Mouse (Mus musculus): ENCODE measurements around the gene Acp1. TPM values are rescaled to one million over a fixed set of nuclear protein-coding genes. Genes with fewer than 3 reads are reported as not detected.
A peak's percentile ranks its signal among the peaks of the same experiment; 100 is the strongest.

Acp1 gene
- total RNA-seq (2021): 10 to 100 TPM; 51.6 to 54.2 TPM

DNA sequence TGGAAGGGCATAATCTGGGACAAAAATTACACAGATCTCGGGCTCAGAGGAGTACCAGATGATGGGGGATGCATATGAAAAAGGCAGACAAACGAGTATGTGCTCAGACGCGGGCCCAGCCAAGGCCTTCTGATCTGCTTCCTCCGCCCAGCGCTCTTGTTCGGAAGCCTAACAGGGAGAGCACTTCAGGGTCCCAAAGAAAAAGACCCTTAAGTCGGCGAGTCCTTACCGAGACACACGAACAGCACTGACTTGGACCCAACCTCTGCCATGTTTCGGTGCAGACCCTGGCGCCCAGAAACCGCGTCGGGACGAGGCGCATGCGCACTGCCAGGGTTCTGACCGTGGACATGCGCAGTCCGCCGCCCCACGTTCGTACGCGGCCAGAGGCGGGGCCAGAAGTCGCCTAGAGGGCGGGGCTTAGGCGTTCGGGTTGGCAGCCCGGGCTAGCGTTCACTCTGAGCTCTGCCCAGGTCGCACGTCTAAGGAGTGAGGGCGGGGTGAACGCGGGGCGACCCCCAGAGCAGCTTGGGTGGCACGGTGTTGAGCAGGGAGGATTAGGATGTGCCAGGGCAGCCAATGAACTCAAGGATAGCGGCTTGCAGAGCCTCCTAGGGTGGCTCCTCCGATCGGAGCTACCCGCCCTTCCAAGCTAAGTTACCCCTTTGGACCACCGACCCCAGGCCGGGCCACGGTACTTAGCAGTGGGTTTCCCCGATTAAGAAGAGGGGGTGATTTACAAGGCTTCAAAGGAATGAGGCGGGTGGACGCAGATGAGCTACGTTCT is at the start of gene Acp1, which contains the start of gene Sh3yl1:
Gene Acp1 (minus strand): TSS at position 329 of the 787 bp plus-strand sequence.
Gene Sh3yl1 (plus strand): TSS at position 408 of the 787 bp plus-strand sequence.
- intact Hi-C loops (cut with DNase I): no loop called here
- peak; percentile 93 to 96 for DNase-seq (ENCODE audit: low spot score in 2 of 2)

GRCm38 (mm10) chr12:30944197-30944596 is 32.8 kb upstream of the Acp1 start:
- intact Hi-C loops (cut with DNase I): no loop called here
- no peak for DNase-seq (ENCODE audit: low spot score in 2 of 2)

- intact Hi-C loops (cut with DNase I): no loop called here
Measured at GRCm38 (mm10) chr12:30943057-30943986, 31.9 kb upstream of the Acp1 start.

GRCm38 (mm10) chr12:30936899-30937298 is 25.5 kb upstream of the Acp1 start:
- no peak for DNase-seq (ENCODE audit: low spot score in 2 of 2)
- intact Hi-C loops (cut with DNase I): no loop called here

More at GRCm38 (mm10) chr12:30943057-30943986, 31.9 kb upstream of the Acp1 start:
- no peak for DNase-seq (ENCODE audit: low spot score in 2 of 2)

DNA sequence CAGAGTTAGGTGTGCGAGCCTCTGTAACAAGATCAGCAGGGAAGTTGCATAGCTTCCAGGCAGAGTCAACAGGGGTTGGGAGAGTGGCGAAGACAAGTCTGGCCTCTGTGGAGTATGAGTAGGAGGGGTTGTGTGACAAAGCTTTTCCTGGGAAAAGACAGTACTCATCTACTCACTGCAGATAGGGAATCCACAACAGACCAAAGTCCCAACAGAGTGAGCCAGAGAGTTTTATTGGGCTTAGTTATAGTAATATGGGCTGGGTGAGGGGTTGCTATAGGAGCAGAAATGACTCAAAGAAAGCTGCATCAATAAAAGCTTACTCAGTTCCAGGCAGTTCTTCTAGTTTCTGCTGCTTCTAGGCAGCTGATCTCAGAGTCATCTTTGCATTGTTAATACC is 21.9 kb upstream of the Acp1 start:
- intact Hi-C loops (cut with DNase I): no loop called here
- DNase-seq (ENCODE audit: low spot score in 2 of 2): no peak

GRCm38 (mm10) chr12:30928182-30928581 is 16.8 kb upstream of the Acp1 start:
- DNase-seq (ENCODE audit: low spot score in 2 of 2): no peak
- intact Hi-C loops (cut with DNase I): no loop called here

- intact Hi-C loops (cut with DNase I): no loop called here
- DNase-seq (ENCODE audit: low spot score in 2 of 2): no peak
Measured at GRCm38 (mm10) chr12:30922401-30922800, 11.0 kb upstream of the Acp1 start.

- intact Hi-C loops (cut with DNase I): no loop called here
- DNase-seq (ENCODE audit: low spot score in 2 of 2): no peak
Measured at GRCm38 (mm10) chr12:30912840-30913239, 1.5 kb upstream of the Acp1 start.

DNA sequence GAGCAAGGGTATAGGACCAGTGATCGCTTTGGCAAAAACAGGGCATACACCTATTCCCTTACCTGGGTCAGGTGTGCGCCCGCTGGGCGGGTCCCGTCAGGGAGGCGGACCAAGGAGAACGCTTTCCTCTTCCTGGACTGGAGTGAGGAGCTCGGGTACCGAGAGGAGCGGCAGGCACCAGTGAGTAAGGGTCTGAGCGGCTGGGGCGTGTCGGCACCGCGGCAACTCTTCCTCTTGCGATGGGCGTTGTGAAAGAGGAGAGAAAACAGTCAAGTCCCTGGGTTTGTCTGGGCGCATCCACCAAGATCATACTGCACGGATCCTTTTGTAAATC is 626 bp upstream of the Acp1 start:
- peak in 1 of 2 experiments; percentile 32 for DNase-seq (ENCODE audit: low spot score in 2 of 2)
- intact Hi-C loops (cut with DNase I): no loop called here

DNA sequence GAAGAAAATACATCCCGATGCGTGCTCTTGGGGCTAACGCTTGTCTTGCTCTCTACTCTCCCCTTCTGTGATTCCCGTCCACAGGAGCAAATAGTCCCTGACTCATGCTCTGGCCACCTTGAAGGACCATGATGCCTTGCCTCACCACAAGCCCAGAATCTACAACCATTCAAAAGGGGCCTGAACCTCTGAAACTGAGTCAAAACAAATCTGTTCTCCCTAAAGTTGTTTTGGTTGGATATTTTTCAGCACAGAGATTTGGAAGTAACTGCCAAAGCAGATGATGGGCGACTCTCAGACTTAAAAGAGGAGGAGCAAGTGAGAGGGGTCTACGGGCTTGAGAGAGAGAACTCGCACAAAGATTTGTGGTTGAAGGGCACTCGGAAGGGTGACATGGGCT is 529 bp downstream of the Acp1 start:
- intact Hi-C loops (cut with DNase I): no loop called here
- DNase-seq (ENCODE audit: low spot score in 2 of 2): peak in 1 of 2 experiments; percentile 4

DNA sequence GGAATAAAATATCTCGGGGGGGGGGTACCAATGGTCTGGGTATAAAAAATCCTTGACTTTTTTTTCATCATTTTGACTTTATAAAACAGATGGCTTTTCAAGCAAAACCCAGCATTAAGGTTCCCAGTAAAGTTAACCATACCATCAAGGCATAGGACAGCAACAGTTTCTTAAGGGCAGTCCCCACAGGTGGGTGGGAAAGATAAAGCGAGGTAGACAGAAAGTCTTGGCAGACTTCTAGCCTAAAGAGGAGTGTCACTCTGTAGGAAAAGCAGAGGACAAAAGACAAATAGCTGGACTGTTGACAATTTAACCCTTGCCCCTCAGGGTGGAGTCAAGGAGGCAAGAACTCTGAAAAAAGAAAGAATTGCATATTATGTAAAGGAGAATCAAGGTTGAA is 1.5 kb downstream of the Acp1 start:
- intact Hi-C loops (cut with DNase I): no loop called here
- DNase-seq (ENCODE audit: low spot score in 2 of 2): no peak

GRCm38 (mm10) chr12:30908658-30909057 is 2.7 kb downstream of the Acp1 start:
- no peak for DNase-seq (ENCODE audit: low spot score in 2 of 2)
- intact Hi-C loops (cut with DNase I): no loop called here

DNA sequence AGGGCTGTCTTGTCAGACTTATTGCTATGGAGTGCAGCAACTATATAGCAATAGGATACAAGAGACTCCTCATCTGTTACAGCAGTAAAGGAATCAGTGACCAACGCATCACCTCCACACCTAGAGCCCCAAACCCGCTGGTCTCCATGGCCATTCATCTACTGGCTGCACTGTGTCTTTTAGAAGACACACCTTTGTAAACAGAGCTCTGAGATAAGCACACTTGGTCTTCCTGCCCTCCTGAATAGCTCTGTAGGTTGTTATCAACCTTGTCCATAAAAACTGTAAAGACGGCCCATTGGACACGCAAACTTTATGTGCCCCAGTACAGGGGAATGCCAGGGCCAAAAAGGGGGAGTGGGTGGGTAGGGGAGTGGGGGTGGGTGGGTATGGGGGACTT is 14.3 kb downstream of the Acp1 start:
- intact Hi-C loops (cut with DNase I): no loop called here
- no peak for DNase-seq (ENCODE audit: low spot score in 2 of 2)

DNA sequence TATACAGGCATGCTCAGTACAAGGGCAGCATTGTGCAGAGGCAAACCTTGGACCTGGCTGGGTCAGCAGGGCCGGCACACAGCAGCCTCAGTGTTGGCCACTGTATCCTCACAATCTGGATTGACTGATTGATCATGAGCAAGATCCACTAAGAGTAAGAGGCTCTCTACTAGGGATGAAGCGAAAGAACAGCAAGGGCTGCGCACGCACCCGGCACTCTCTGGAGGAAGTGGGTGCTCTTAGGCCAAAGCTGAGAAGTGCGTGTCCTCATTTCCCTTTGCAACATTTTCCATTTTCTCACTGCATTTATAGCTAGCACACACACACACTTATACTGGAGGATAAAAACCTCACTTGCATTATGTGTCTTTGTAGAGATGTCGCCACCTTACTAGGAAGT is 20.0 kb downstream of the Acp1 start:
- peak in 1 of 2 experiments; percentile 18 for DNase-seq (ENCODE audit: low spot score in 2 of 2)
- intact Hi-C loops (cut with DNase I): loop anchor here (2.0 kb wide), 1 partner anchor 295 kb away; no protein-coding TSS in a partner anchor

DNA sequence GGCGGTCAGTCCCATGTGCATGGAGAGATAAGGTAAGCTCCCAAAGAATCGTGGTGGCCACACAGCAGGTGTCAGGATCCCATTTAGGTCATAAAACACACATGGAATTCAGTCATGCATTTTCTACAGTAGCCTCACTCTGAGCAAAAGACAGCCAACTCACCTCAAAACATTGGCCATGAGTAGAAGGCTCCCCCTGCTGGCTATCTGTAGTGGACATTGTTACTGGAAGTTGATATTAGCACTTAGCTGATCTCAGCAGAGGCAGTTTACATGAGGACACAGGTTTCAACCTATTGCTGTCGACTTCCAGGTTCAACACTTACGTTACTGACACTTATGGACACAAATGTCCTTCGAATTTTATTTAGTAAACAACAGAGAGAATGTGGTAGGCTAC is 21.3 kb downstream of the Acp1 start:
- DNase-seq (ENCODE audit: low spot score in 2 of 2): peak; percentile 79 to 80
- intact Hi-C loops (cut with DNase I): loop anchor here (2.0 kb wide), 1 partner anchor 293 kb away; no protein-coding TSS in a partner anchor

DNA sequence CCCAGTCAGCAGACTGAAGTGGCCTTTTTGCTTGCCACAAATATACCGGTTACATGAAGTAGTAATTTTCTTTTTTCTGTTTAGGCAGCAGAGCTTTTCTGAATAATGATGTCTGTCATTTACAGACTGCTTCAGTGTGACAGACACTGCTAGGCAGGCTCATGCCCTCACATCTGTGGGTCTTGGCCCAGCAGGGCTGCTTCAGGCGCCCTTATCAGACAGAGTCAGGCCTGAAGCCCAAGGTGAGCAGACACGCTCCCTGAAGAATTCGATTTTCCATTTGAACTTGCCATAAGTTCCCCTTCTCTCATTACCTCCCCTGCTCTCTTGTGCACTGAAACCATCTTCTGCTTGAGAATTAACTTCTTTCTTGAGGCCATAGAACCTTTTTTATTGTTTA is 23.4 kb downstream of the Acp1 start:
- no peak for DNase-seq (ENCODE audit: low spot score in 2 of 2)
- intact Hi-C loops (cut with DNase I): loop anchor here (5.0 kb wide), 2 partner anchors 191 to 836 kb away; no protein-coding TSS in a partner anchor

- intact Hi-C loops (cut with DNase I): loop anchor here (5.0 kb wide), 2 partner anchors 189 to 834 kb away; no protein-coding TSS in a partner anchor
- no peak for DNase-seq (ENCODE audit: low spot score in 2 of 2)
Measured at GRCm38 (mm10) chr12:30885891-30886290, 25.5 kb downstream of the Acp1 start.

DNA sequence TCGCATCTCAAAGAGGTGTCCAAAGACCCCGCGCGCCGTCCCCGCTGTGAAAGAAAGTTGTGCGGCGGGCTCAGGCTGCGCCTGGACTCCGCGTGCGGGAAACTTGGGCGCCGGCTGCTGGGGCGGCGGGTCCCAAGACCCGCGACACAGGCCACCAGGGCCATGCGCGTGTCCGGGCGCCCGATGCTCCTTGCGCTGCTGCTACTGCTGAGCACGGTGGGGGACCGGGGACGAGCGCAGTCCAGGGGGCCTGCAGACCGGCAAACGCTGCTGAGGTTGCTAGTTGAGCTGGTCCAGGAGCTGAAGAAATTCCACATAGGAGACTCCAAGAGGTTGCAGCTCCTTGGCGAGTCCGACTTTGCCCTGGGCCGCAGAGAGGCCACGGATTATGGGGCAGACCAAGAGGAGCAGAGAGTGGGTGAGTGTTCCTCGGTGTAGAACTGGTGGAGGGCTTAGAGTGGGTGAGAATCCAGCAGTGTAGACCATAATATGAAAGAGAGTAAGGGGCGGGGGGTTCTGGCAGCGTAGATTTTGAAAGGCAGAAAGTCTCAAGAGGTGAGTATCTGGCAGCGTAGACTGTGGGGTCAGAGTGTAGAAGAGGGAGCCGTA is 26.7 kb downstream of the Acp1 start:
- intact Hi-C loops (cut with DNase I): loop anchor here (5.0 kb wide), 2 partner anchors 187 to 832 kb away; no protein-coding TSS in a partner anchor
- no peak for DNase-seq (ENCODE audit: low spot score in 2 of 2)

DNA sequence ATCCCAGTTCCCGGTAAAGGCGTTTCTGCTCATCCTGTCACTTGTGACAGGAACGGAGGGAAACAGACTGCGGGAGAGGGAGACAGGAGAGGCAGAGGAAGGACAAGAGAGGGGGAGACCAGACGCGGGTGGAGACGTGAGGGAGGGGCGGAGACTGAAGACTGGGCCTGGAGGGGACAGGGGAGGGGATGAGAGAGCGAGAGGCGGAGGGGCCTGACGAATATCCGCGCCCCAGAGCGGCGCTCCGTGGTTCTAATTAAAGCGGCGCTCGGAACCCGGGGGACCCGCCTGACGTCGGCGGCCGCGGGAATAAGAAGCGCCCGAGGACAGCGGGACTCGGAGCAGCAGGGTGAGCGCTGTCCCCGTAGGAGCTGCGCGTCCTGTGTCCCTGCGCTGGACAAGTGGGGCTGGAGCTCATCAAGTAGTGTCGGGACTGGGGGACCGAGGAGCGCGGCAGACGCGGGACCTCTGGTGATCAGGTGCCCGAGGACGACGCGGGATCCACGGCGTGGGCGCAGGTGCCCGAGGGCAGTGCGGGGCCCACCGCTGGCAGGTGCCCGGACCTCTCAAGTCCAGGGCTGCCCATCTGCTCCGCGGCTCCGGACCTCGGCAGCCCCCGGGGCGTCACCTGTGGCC is 27.3 kb downstream of the Acp1 start, which contains the start of gene Alkal2:
Gene Alkal2 (plus strand): TSS at position 337 of the 636 bp plus-strand sequence.
- intact Hi-C loops (cut with DNase I): no loop called here
- DNase-seq (ENCODE audit: low spot score in 2 of 2): no peak
